Mouse (Mus musculus) gastrocnemius, adult 2 months (tissue): ENCODE results near the gene Asb17. TPM values are rescaled to one million over a fixed set of nuclear protein-coding genes. Genes with fewer than 3 reads are reported as not detected.

Experiments used
- DNase-seq: peaks from one replicate; pipeline ENCODE4 v3.0.0; 2022
- H3K27ac ChIP-seq: fragments of 200-600 bp; 2 replicates; pipeline ENCODE4 v1.8.1; 2022; ENCODE audit warnings: mild to moderate bottlenecking
- H3K4me3 ChIP-seq: fragments of 200-600 bp; 2 replicates; pipeline ENCODE4 v1.8.1; 2022; ENCODE audit warnings: mild to moderate bottlenecking, moderate library complexity
- CTCF ChIP-seq: fragments of 200-600 bp; IDR thresholded peaks from 2 replicates; pipeline ENCODE4 v1.8.1; 2022; ENCODE audit warnings: antibody characterized with exemption, mild to moderate bottlenecking, moderate library complexity
- intact Hi-C: fragments of 180-260 bp; cut with DNase I; formaldehyde crosslinking; loops from one replicate; pipeline ENCODE4 v1.15.1; 2025
- total RNA-seq, 2 experiments: library from RNA; stranded (reverse); gene quantifications; 2 replicates each; pipeline ENCODE4 v1.2.3; 2021

The Asb17 gene
- total RNA-seq, 2 experiments from 2014 or later, result 0.26 TPM; not detected in 1

GRCm38 (mm10) chr3:153867149-153868136 lies 23.4 kb downstream of the Asb17 start:
- intact Hi-C loops, result no loop called here
- H3K27ac ChIP-seq, result no peak overlapping the region
- TF ChIP-seq CTCF, result no peak
- no peak for DNase-seq
- no peak overlapping the region for H3K4me3 ChIP-seq

GRCm38 (mm10) chr3:153871396-153871795 lies 27.4 kb downstream of the Asb17 start:
- H3K4me3 ChIP-seq, result no peak overlapping the region
- no peak for DNase-seq
- no peak for TF ChIP-seq CTCF
- intact Hi-C loops, result no loop called here
- no peak overlapping the region for H3K27ac ChIP-seq

GRCm38 (mm10) chr3:153886296-153886695 lies 42.3 kb downstream of the Asb17 start:
- Histone ChIP-seq H3K4me3 (no peak overlapping the region), H3K27ac (no peak overlapping the region)
- no peak for DNase-seq
- intact Hi-C loops, result no loop called here
- TF ChIP-seq CTCF, result no peak

GRCm38 (mm10) chr3:153888141-153888540 lies 44.1 kb downstream of the Asb17 start:
- TF ChIP-seq CTCF, result no peak
- Histone ChIP-seq H3K27ac (no peak overlapping the region), H3K4me3 (no peak overlapping the region)
- intact Hi-C loops, result no loop called here
- DNase-seq, result no peak

- no peak for DNase-seq
- Histone ChIP-seq H3K4me3 (no peak overlapping the region), H3K27ac (no peak overlapping the region)
- no peak for TF ChIP-seq CTCF
- intact Hi-C loops, result no loop called here
These were observed 45.3 kb downstream of the Asb17 start for GRCm38 (mm10) chr3:153889188-153889781.

- no peak for TF ChIP-seq CTCF
- Histone ChIP-seq H3K4me3 (no peak overlapping the region), H3K27ac (no peak overlapping the region)
- no peak for DNase-seq
- intact Hi-C loops, result no loop called here
These were observed 51.4 kb downstream of the Asb17 start for GRCm38 (mm10) chr3:153895454-153895853.

GRCm38 (mm10) chr3:153897216-153897615 lies 53.2 kb downstream of the Asb17 start:
- no peak overlapping the region for H3K27ac ChIP-seq
- intact Hi-C loops, result no loop called here
- no peak for TF ChIP-seq CTCF
- DNase-seq, result no peak
- H3K4me3 ChIP-seq, result no peak overlapping the region

GRCm38 (mm10) chr3:153901904-153902303 lies 57.9 kb downstream of the Asb17 start:
- intact Hi-C loops, result no loop called here
- no peak for TF ChIP-seq CTCF
- Histone ChIP-seq H3K27ac (no peak overlapping the region), H3K4me3 (no peak overlapping the region)
- no peak for DNase-seq

- no peak for DNase-seq
- Histone ChIP-seq H3K27ac (no peak overlapping the region), H3K4me3 (no peak overlapping the region)
- intact Hi-C loops, result no loop called here
- no peak for TF ChIP-seq CTCF
These were observed 58.6 kb downstream of the Asb17 start for GRCm38 (mm10) chr3:153902595-153902994.

- intact Hi-C loops, result no loop called here
- no peak overlapping the region for H3K27ac ChIP-seq
- H3K4me3 ChIP-seq, result no peak overlapping the region
- TF ChIP-seq CTCF, result peak; percentile 77
- peak; percentile 66 for DNase-seq
These were observed 60.6 kb downstream of the Asb17 start for GRCm38 (mm10) chr3:153904586-153904985.

Other genes starting within 250 kb of the Asb17 start
- 1 to 10 TPM; 1.3 to 2.6 TPM for gene St6galnac3, start 119.0 kb upstream of the Asb17 start, total RNA-seq
- under 1 TPM in 1 of 2 experiments, not detected in 1; 0.10 TPM for gene Msh4, start 61.9 kb downstream of the Asb17 start, total RNA-seq
- 10 to 100 TPM; 63.7 to 65.2 TPM for gene Rabggtb, start 68.8 kb downstream of the Asb17 start, total RNA-seq
- 100 to 1,000 TPM; 288 to 531 TPM for gene Acadm, start 100.4 kb downstream of the Asb17 start, total RNA-seq
- gene Slc44a5, start 129.2 kb downstream of the Asb17 start, total RNA-seq, result under 1 TPM in 1 of 2 experiments, not detected in 1; 0.17 TPM